Mouse (Mus musculus): ENCODE measurements around the gene Emsy. TPM values are rescaled to one million over a fixed set of nuclear protein-coding genes. Genes with fewer than 3 reads are reported as not detected.
A peak's percentile ranks its signal among the peaks of the same experiment; 100 is the strongest.

Gene Emsy
- polyA plus RNA-seq, 1 experiment from 2014 or later: 8.6 TPM

DNA sequence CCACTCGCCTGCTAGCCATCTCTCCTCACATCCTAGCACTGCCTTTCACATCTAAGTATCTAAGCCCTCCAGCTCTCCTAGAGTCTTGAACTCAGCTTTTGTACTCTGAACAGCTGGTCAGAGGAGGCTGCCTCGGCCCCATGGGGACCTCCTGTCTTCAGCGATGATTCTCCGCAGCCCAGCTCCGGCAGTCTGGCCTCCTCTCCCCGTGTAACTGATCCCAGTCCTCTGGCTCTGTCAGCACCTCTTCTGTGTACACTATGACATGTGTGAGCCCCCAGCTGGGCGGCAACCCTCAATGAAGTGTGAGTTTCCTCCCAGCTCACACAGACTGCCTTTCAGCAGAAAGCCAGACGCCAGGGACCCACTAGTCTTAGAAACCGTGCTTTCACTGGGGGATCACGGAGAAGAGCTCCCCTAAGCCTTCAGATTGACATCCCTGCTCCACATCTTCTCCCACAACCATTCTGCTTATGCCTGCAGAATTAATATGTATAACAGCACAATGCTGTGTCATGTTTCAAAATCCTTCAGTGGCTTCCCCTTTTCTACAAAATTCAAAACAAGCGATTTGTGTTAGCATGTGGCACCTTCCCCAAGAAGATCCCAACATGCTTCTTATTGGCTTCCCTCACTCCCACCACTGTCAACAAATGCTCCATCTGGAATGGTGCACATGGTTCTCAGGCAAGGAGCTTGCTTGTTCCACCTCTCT, 15.8 kb upstream of the Emsy start:
- peak; percentile 84 for ATAC-seq
- TF ChIP-seq EP300 (IDR thresholded peaks at IDR 0.05) (no peak), CTCF (IDR thresholded peaks at IDR 0.05) (no peak)
- Histone ChIP-seq H3K9me3 (ENCODE audit: low read length) (no peaks in the 10 kb centered on the region), H3K27ac (ENCODE audit: low read length) (0 out of 2 replicates have a peak overlapping the region, but pooled peaks have one; percentile 20), H3K4me2 (replicated peaks; ENCODE audit: low read depth, low read length) (no peak overlapping the region), H3K27me3 (replicated peaks; ENCODE audit: insufficient read depth, low read length) (no peaks in the 10 kb centered on the region), H3K4me1 (ENCODE audit: insufficient read depth, low read depth, low read length) (no peaks in the 10 kb centered on the region; the same call in 1 of the 2 replicates), H3K36me3 (ENCODE audit: insufficient read depth, low read length) (no peaks in the 10 kb centered on the region), H3K4me3 (ENCODE audit: low read depth, low read length) (no peak overlapping the region), H3K9ac (replicated peaks; ENCODE audit: low read depth) (no peak overlapping the region)
- WGBS: 32% methylated on average over 11 of the region's 11 CpGs
- DNase-seq (ENCODE audit: low spot score): peak; percentile 71

DNA sequence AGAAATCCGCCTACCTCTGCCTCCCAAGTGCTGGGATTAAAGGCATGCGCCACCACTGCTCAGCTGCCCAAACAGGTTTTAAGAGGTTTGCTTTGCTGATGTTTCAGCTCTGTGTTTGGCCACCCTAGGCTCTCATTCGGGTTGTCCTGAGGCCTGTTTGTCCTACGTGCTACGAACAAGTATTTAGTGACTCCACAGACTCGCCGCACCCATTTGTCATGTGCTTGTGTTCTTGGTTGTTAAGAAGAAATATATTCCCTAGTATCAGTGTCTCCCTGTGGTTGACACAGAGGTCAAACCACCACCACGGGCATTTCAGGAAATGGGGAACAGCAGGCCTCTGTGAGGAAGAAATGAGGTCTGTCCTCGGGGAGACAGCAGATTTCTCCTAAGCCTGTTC, 14.8 kb upstream of the Emsy start:
- 35% methylated on average over 9 of the region's 9 CpGs for WGBS
- Histone ChIP-seq H3K4me3 (ENCODE audit: low read depth, low read length) (no peak overlapping the region), H3K9ac (replicated peaks; ENCODE audit: low read depth) (no peak overlapping the region), H3K36me3 (ENCODE audit: insufficient read depth, low read length) (no peaks in the 10 kb centered on the region), H3K9me3 (ENCODE audit: low read length) (no peaks in the 10 kb centered on the region), H3K27ac (ENCODE audit: low read length) (peak overlapping the region; percentile 20; the same call in 1 of the 2 replicates), H3K4me2 (replicated peaks; ENCODE audit: low read depth, low read length) (no peak overlapping the region), H3K4me1 (ENCODE audit: insufficient read depth, low read depth, low read length) (no peaks in the 10 kb centered on the region; the same call in 1 of the 2 replicates), H3K27me3 (replicated peaks; ENCODE audit: insufficient read depth, low read length) (no peaks in the 10 kb centered on the region)
- DNase-seq (ENCODE audit: low spot score) (peak; percentile 10), ATAC-seq (peak; percentile 47)
- TF ChIP-seq CTCF (IDR thresholded peaks at IDR 0.05) (no peak), EP300 (IDR thresholded peaks at IDR 0.05) (no peak)

DNA sequence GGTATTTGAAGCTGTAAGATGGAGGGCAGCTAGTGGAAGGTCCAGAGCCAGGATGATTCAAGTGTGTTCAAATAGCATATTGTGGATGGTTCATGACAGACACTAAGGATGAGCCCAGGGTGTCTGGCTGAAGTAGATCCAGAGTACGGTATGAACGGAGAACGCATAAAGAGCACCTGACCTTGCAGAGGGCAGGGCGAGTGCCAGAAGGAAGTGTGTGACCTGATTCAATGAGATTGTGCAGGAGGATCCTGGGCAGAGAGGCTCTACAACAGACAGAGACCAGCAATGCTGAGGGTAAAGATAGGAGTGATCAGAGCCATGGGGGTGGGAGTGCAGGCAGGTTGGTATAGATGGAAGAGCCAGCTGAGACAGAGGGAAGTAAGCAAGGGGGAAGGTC, 14.2 kb upstream of the Emsy start:
- no peaks in the 10 kb centered on the region for H3K36me3 ChIP-seq (ENCODE audit: insufficient read depth, low read length)
- H3K4me1 ChIP-seq (ENCODE audit: insufficient read depth, low read depth, low read length): no peaks in the 10 kb centered on the region; the same call in 1 of the 2 replicates
- ATAC-seq (no peak), DNase-seq (ENCODE audit: low spot score) (no peak)
- TF ChIP-seq EP300 (IDR thresholded peaks at IDR 0.05) (no peak), CTCF (IDR thresholded peaks at IDR 0.05) (no peak)
- 83% methylated on average over 4 of the region's 4 CpGs for WGBS
- H3K4me2 ChIP-seq (replicated peaks; ENCODE audit: low read depth, low read length): no peak overlapping the region
- H3K27ac ChIP-seq (ENCODE audit: low read length): no peak overlapping the region
- H3K4me3 ChIP-seq (ENCODE audit: low read depth, low read length): no peak overlapping the region
- no peak overlapping the region for H3K9ac ChIP-seq (replicated peaks; ENCODE audit: low read depth)
- no peaks in the 10 kb centered on the region for H3K9me3 ChIP-seq (ENCODE audit: low read length)
- H3K27me3 ChIP-seq (replicated peaks; ENCODE audit: insufficient read depth, low read length): no peaks in the 10 kb centered on the region

DNA sequence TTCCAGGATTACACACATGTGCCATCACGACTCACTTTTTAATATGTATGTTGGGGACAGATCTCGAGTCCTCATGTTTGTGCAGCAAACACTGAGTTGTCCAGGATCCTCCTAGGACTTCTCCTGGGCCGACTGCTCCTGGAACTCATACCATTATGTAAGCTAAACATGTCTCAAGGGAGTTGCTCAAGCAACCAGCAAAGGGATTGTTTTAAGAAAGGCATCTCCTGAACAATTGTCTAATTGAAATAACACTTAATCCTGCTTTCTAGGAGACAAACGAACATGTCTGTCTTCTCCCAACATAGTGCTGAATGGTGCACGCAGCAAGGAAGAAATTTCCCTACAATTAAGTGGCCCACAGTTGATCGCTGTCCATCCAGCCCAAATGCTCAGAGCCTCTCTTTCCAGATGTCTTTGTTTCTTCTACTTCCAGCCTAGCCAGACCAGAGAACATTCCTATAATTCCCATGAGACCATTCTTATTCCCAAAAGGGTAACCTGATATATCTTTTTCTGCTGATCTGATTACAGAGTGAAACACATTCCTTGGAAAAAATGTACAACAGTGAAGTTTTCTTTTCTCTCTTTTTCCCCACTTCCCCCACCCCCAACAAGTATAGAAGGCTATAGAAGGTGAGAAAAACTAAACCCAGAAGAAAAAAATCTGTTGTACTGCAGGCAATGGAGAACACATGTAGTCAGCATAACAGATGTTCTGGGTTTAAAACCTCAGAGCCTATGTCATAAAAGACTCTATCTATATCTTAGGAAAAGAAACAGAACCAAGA, 11.6 kb upstream of the Emsy start:
- Histone ChIP-seq H3K9me3 (ENCODE audit: low read length) (no peaks in the 10 kb centered on the region), H3K36me3 (ENCODE audit: insufficient read depth, low read length) (no peaks in the 10 kb centered on the region), H3K9ac (replicated peaks; ENCODE audit: low read depth) (no peak overlapping the region), H3K4me3 (ENCODE audit: low read depth, low read length) (no peak overlapping the region), H3K27me3 (replicated peaks; ENCODE audit: insufficient read depth, low read length) (no peaks in the 10 kb centered on the region), H3K4me1 (ENCODE audit: insufficient read depth, low read depth, low read length) (no peaks in the 10 kb centered on the region; the same call in 1 of the 2 replicates), H3K4me2 (replicated peaks; ENCODE audit: low read depth, low read length) (no peak overlapping the region), H3K27ac (ENCODE audit: low read length) (no peak overlapping the region)
- DNase-seq (ENCODE audit: low spot score) (peak; percentile 16), ATAC-seq (no peak)
- WGBS: 43% methylated on average over 6 of the region's 6 CpGs
- TF ChIP-seq EP300 (IDR thresholded peaks at IDR 0.05) (no peak), CTCF (IDR thresholded peaks at IDR 0.05) (no peak)

DNA sequence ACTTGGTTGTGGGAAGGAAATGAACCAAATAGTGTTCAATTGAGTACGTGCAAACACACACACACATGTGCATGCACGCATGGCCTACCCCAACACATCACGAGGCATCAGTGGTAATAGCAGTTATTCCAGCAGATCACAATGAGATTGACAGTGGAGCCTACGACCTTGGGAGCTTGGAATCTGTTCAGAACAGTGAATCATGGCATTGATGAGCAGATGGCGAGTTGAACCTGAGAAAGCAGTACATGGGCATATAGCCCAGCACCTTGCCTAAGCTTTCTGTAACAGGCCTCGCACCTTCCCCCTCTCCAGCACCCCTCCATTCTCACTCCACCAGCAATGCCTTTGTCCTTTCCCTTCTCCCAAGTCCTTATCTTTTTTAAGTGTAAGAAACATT, 9.1 kb upstream of the Emsy start:
- ATAC-seq: no peak
- WGBS: 85% methylated on average over 6 of the region's 6 CpGs
- Histone ChIP-seq H3K27ac (ENCODE audit: low read length) (no peak overlapping the region), H3K4me2 (replicated peaks; ENCODE audit: low read depth, low read length) (no peak overlapping the region), H3K36me3 (ENCODE audit: insufficient read depth, low read length) (no peaks in the 10 kb centered on the region), H3K4me1 (ENCODE audit: insufficient read depth, low read depth, low read length) (no peaks in the 10 kb centered on the region), H3K27me3 (replicated peaks; ENCODE audit: insufficient read depth, low read length) (no peaks in the 10 kb centered on the region), H3K9ac (replicated peaks; ENCODE audit: low read depth) (no peak overlapping the region), H3K9me3 (ENCODE audit: low read length) (no peaks in the 10 kb centered on the region), H3K4me3 (ENCODE audit: low read depth, low read length) (no peak overlapping the region)
- no peak for DNase-seq (ENCODE audit: low spot score)
- TF ChIP-seq EP300 (IDR thresholded peaks at IDR 0.05): no peak
- TF ChIP-seq CTCF (IDR thresholded peaks at IDR 0.05): no peak

DNA sequence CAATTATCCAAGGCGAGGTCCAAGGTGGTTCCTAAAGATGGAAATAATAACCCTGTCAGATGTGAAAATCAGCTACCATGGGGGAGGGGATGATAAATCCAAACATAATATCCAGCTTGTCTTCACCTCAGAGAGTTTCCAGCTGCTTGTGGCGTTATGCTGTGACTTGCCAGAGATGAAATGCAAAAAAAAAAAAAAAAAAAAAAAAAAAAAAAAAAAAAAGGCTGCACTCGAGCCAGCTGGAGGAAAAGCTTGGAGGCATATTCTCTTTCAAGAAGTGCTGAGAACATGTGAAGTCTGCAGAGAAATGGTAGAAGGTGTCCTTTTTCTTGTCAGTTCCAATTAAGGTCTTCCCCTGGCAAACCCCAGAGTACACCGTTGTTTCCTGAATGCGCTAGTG, 8.6 kb upstream of the Emsy start:
- no peaks in the 10 kb centered on the region for H3K4me1 ChIP-seq (ENCODE audit: insufficient read depth, low read depth, low read length)
- no peak overlapping the region for H3K4me3 ChIP-seq (ENCODE audit: low read depth, low read length)
- H3K27ac ChIP-seq (ENCODE audit: low read length): no peak overlapping the region
- TF ChIP-seq EP300 (IDR thresholded peaks at IDR 0.05) (no peak), CTCF (IDR thresholded peaks at IDR 0.05) (no peak)
- H3K4me2 ChIP-seq (replicated peaks; ENCODE audit: low read depth, low read length): no peak overlapping the region
- peak; percentile 26; the same call in 1 of the 2 replicates for ATAC-seq
- H3K9ac ChIP-seq (replicated peaks; ENCODE audit: low read depth): no peak overlapping the region
- no peaks in the 10 kb centered on the region for H3K27me3 ChIP-seq (replicated peaks; ENCODE audit: insufficient read depth, low read length)
- DNase-seq (ENCODE audit: low spot score): peak; percentile 37
- no peaks in the 10 kb centered on the region for H3K36me3 ChIP-seq (ENCODE audit: insufficient read depth, low read length)
- no peaks in the 10 kb centered on the region for H3K9me3 ChIP-seq (ENCODE audit: low read length)
- WGBS: 50% methylated on average over 5 of the region's 5 CpGs
